Mouse (Mus musculus) liver, embryonic 13.5 days (tissue): Measurements from ENCODE around the gene Cars2. TPM values are rescaled to one million over a fixed set of nuclear protein-coding genes. Genes with fewer than 3 reads are reported as not detected.
"Not testable (repeated sequence)": the region's sequence is repeated elsewhere in the genome, so short reads cannot be mapped to it uniquely, and the experiment has no call there.

Experiments used
- ATAC-seq: fragments of 200-750 bp; cut with Nextera tagmentation; 2 replicates; pipeline ENCODE4 v1.8.0; 2017; ENCODE audit warnings: low read depth, mild to moderate bottlenecking, moderate number of reproducible peaks, moderate library complexity
- DNase-seq: peaks from one replicate; pipeline ENCODE4 v3.0.0; 2022
- H3K27ac ChIP-seq: fragments of 300-500 bp; sonication (generic); 2 replicates; pipeline ENCODE4 v1.5.1; 2015; ENCODE audit warnings: moderate library complexity, mild to moderate bottlenecking, inconsistent platforms
- H3K27me3 ChIP-seq: fragments of 300-500 bp; sonication (generic); 2 replicates; pipeline ENCODE4 v1.6.1; 2015; ENCODE audit warnings: mild to moderate bottlenecking, inconsistent platforms
- H3K36me3 ChIP-seq: fragments of 300-500 bp; sonication (generic); 2 replicates; pipeline ENCODE4 v1.6.1; 2015; ENCODE audit warnings: mild to moderate bottlenecking, inconsistent platforms
- H3K4me1 ChIP-seq: fragments of 300-500 bp; sonication (generic); replicated peaks from 2 replicates; pipeline ENCODE4 v1.6.1; 2015; ENCODE audit warnings: inconsistent platforms
- H3K4me2 ChIP-seq: fragments of 300-500 bp; sonication (generic); 2 replicates; pipeline ENCODE4 v1.6.1; 2015; ENCODE audit warnings: inconsistent platforms, mild to moderate bottlenecking, moderate library complexity
- H3K4me3 ChIP-seq: fragments of 300-500 bp; sonication (generic); replicated peaks from 2 replicates; pipeline ENCODE4 v1.5.1; 2015; ENCODE audit warnings: mild to moderate bottlenecking, inconsistent platforms
- H3K9ac ChIP-seq: fragments of 300-500 bp; sonication (generic); 2 replicates; pipeline ENCODE4 v1.6.1; 2015; ENCODE audit warnings: mild to moderate bottlenecking, inconsistent platforms
- H3K9me3 ChIP-seq: fragments of 300-500 bp; sonication (generic); replicated peaks from 2 replicates; pipeline ENCODE4 v1.6.1; 2016; ENCODE audit warnings: inconsistent platforms
- WGBS: fragments of 180-500 bp; shearing (Covaris S2); methylation state at CpG from one replicate; pipeline ENCODE4 v1.1.7; 2015; ENCODE audit not compliant: insufficient replicate concordance; 5-methylcytosine and 5-hydroxymethylcytosine counted together
- polyA plus RNA-seq: library from polyadenylated mRNA; unstranded; fragments of >200 nt; fragmentation: Nextera tagmentation; extraction: Ambion mirVana; gene quantifications from 2 replicates; pipeline ENCODE4 v1.2.1, GENCODE M21; 2015

The Cars2 gene
- polyA plus RNA-seq, 1 experiment from 2014 or later = 19.4 TPM

- peaks cover 25% of the 10 kb centered on the region for H3K4me1 ChIP-seq
- no peaks in the 10 kb centered on the region for H3K9me3 ChIP-seq
- H3K36me3 ChIP-seq = no peaks in the 10 kb centered on the region
- DNase-seq = no peak
- ATAC-seq = no peak
- H3K9ac ChIP-seq = no peak overlapping the region
- 60% methylated on average over 7 of the region's 7 CpGs for WGBS
- no peak overlapping the region for H3K4me3 ChIP-seq
- H3K4me2 ChIP-seq = no peak overlapping the region
- H3K27me3 ChIP-seq = peaks cover 41% of the 10 kb centered on the region
- no peak overlapping the region for H3K27ac ChIP-seq
Measured at GRCm38 (mm10) chr8:11470694-11471093, 79.9 kb downstream of the Cars2 start.

GRCm38 (mm10) chr8:11469095-11469494 lies 81.5 kb downstream of the Cars2 start:
- H3K4me1 ChIP-seq = peaks cover 19% of the 10 kb centered on the region
- ATAC-seq (no peak), DNase-seq (no peak)
- WGBS = 11% methylated on average over 3 of the region's 3 CpGs
- H3K9ac ChIP-seq = no peak overlapping the region
- H3K4me2 ChIP-seq = no peak overlapping the region
- H3K27ac ChIP-seq = no peak overlapping the region
- no peak overlapping the region for H3K4me3 ChIP-seq
- H3K27me3 ChIP-seq = peaks cover 26% of the 10 kb centered on the region
- H3K36me3 ChIP-seq = no peaks in the 10 kb centered on the region
- no peaks in the 10 kb centered on the region for H3K9me3 ChIP-seq

- not testable (repeated sequence) for H3K4me2 ChIP-seq, H3K36me3 ChIP-seq, H3K27ac ChIP-seq, H3K4me3 ChIP-seq, ATAC-seq, H3K9me3 ChIP-seq, DNase-seq, H3K9ac ChIP-seq, H3K4me1 ChIP-seq
- 82% methylated on average over 5 of the region's 5 CpGs for WGBS
- H3K27me3 ChIP-seq = peaks cover 11% of the 10 kb centered on the region; the same call in 1 of the 2 replicates
Measured at GRCm38 (mm10) chr8:11466528-11466927, 84.1 kb downstream of the Cars2 start.

- Histone ChIP-seq H3K27ac (no peak overlapping the region), H3K4me2 (no peak overlapping the region), H3K4me1 (peaks cover 14% of the 10 kb centered on the region; the same call in 1 of the 2 replicates), H3K9ac (no peak overlapping the region), H3K36me3 (no peaks in the 10 kb centered on the region), H3K27me3 (0 out of 2 replicates have a peak, but pooled peaks cover 3% of the 10 kb centered on the region), H3K4me3 (no peak overlapping the region), H3K9me3 (no peaks in the 10 kb centered on the region)
- no peak for DNase-seq
- ATAC-seq = no peak
- 69% methylated on average over 4 of the region's 4 CpGs for WGBS
Measured at GRCm38 (mm10) chr8:11465619-11466018, 85.0 kb downstream of the Cars2 start.

- peaks cover 14% of the 10 kb centered on the region; the same call in 1 of the 2 replicates for H3K4me1 ChIP-seq
- no peaks in the 10 kb centered on the region for H3K36me3 ChIP-seq
- no peak overlapping the region for H3K4me2 ChIP-seq
- H3K4me3 ChIP-seq = no peak overlapping the region
- H3K27ac ChIP-seq = no peak overlapping the region
- 36% methylated on average over 3 of the region's 3 CpGs for WGBS
- H3K27me3 ChIP-seq = 0 out of 2 replicates have a peak, but pooled peaks cover 2% of the 10 kb centered on the region
- H3K9me3 ChIP-seq = no peaks in the 10 kb centered on the region
- ATAC-seq (no peak), DNase-seq (no peak)
- H3K9ac ChIP-seq = no peak overlapping the region
Measured at GRCm38 (mm10) chr8:11464707-11464964, 85.9 kb downstream of the Cars2 start.

Other genes with a start within 250 kb of the Cars2 start
- gene Col4a2, start 238.0 kb downstream of the Cars2 start, polyA plus RNA-seq = 5.4 and 6.0 TPM in 2 replicates
- gene Col4a1, start 238.0 kb downstream of the Cars2 start, polyA plus RNA-seq = 14.3 and 18.2 TPM in 2 replicates
- 3.1 and 3.5 TPM in 2 replicates for gene Rab20, start 72.1 kb downstream of the Cars2 start, polyA plus RNA-seq
- gene Naxd, start 53.3 kb downstream of the Cars2 start, polyA plus RNA-seq = 39.6 and 40.4 TPM in 2 replicates
- gene Ing1, start 4.8 kb upstream of the Cars2 start, polyA plus RNA-seq = 16.3 and 16.5 TPM in 2 replicates
- gene Ankrd10, start 85.0 kb upstream of the Cars2 start, polyA plus RNA-seq = 30.7 and 37.0 TPM in 2 replicates
- gene 1700016D06Rik, start 150.3 kb upstream of the Cars2 start, polyA plus RNA-seq = not detected in 2 replicates
- 9.4 and 11.5 TPM in 2 replicates for gene Arhgef7, start 176.9 kb upstream of the Cars2 start, polyA plus RNA-seq